Mouse (Mus musculus) MEL (cell line): ENCODE results near the gene Ccdc88c. TPM values are rescaled to one million over a fixed set of nuclear protein-coding genes. Genes with fewer than 3 reads are reported as not detected.

Experiments used
- DNase-seq: peaks from one replicate; pipeline ENCODE4 v3.0.0; 2011; ENCODE audit warnings: low read depth, low spot score
- H3K27ac ChIP-seq: 2 replicates; pipeline ENCODE4 v1.5.1; 2012; ENCODE audit warnings: low read depth, mild to moderate bottlenecking, control low read depth, low read length, moderate library complexity; ENCODE audit not compliant: control insufficient read depth
- H3K27me3 ChIP-seq, 2 experiments: fragments of 150-350 bp in 1 of 2; sonication (generic) in 1 of 2; 2 replicates each; pipeline ENCODE4 v1.6.1; 2012; ENCODE audit warnings: low read length in 2 of 2, mild to moderate bottlenecking in 2 of 2, improper control_type of control experiment in 1 of 2, moderate library complexity in 1 of 2; ENCODE audit not compliant: insufficient read depth in 2 of 2, control insufficient read depth in 1 of 2
- H3K36me3 ChIP-seq, 2 experiments: 2 replicates each; pipeline ENCODE4 v1.6.1; 2012 to 2014; ENCODE audit warnings: low read length in 2 of 2, improper control_type of control experiment in 1 of 2, inconsistent platforms in 1 of 2, mild to moderate bottlenecking in 1 of 2; ENCODE audit not compliant: insufficient read depth in 2 of 2, control insufficient read depth in 1 of 2
- H3K4me1 ChIP-seq, 2 experiments: fragments of 150-350 bp in 1 of 2; sonication (generic) in 1 of 2; 2 replicates each; pipeline ENCODE4 v1.6.1; 2012; ENCODE audit warnings: low read length in 2 of 2, improper control_type of control experiment in 1 of 2, mild to moderate bottlenecking in 1 of 2; ENCODE audit not compliant: insufficient read depth in 2 of 2, control insufficient read depth in 1 of 2
- H3K4me3 ChIP-seq, 2 experiments: fragments of 150-350 bp in 1 of 2; sonication (generic) in 1 of 2; 2 replicates each; pipeline ENCODE4 v1.5.1; 2012; ENCODE audit warnings: low read depth in 2 of 2, low read length in 2 of 2, mild to moderate bottlenecking in 2 of 2, moderate library complexity in 2 of 2, control low read depth in 1 of 2, improper control_type of control experiment in 1 of 2; ENCODE audit not compliant: control insufficient read depth in 1 of 2, insufficient read depth in 1 of 2
- H3K79me2 ChIP-seq: 2 replicates; pipeline ENCODE4 v1.6.1; 2012; ENCODE audit warnings: mild to moderate bottlenecking, low read length, moderate library complexity; ENCODE audit not compliant: control insufficient read depth, poor library complexity, insufficient read depth
- H3K9ac ChIP-seq: 2 replicates; pipeline ENCODE4 v1.6.1; 2012; ENCODE audit warnings: low read depth, mild to moderate bottlenecking, control low read depth, low read length, moderate library complexity; ENCODE audit not compliant: control insufficient read depth, poor library complexity, severe bottlenecking
- H3K9me3 ChIP-seq: fragments of 150-350 bp; sonication (generic); replicated peaks from 2 replicates; pipeline ENCODE4 v1.6.1; 2012; ENCODE audit warnings: mild to moderate bottlenecking, low read length, improper control_type of control experiment, moderate library complexity; ENCODE audit not compliant: insufficient read depth
- BHLHE40 ChIP-seq: IDR thresholded peaks from 2 replicates; pipeline ENCODE4 v1.6.1; 2012; ENCODE audit warnings: low read depth, mild to moderate bottlenecking, inconsistent platforms, low read length, improper control_type of control experiment, borderline replicate concordance
- CHD1 ChIP-seq: IDR thresholded peaks from 2 replicates; pipeline ENCODE4 v1.6.1; 2012; ENCODE audit warnings: low read depth, mild to moderate bottlenecking, inconsistent platforms, low read length, improper control_type of control experiment
- CTCF ChIP-seq, 3 experiments: IDR thresholded peaks in 2 of 3; conservative IDR thresholded peaks in 1 of 3; 2 replicates each; pipeline ENCODE4 v1.5.1; 2011 to 2012; ENCODE audit warnings: low read length in 3 of 3, low read depth in 2 of 3, mild to moderate bottlenecking in 2 of 3, improper control_type of control experiment in 1 of 3, inconsistent platforms in 1 of 3, mixed read lengths in 1 of 3, moderate library complexity in 1 of 3; ENCODE audit not compliant: control insufficient read depth in 1 of 3, insufficient read depth in 1 of 3, poor library complexity in 1 of 3, severe bottlenecking in 1 of 3
- E2F4 ChIP-seq: IDR thresholded peaks from 2 replicates; pipeline ENCODE4 v1.6.1; 2011; ENCODE audit warnings: low read depth, low read length, improper control_type of control experiment, borderline replicate concordance
- ELF1 ChIP-seq: IDR thresholded peaks from 2 replicates; pipeline ENCODE4 v1.6.1; 2014; ENCODE audit warnings: low read depth, mild to moderate bottlenecking, inconsistent platforms, low read length, improper control_type of control experiment, moderate library complexity
- EP300 ChIP-seq, 2 experiments: IDR thresholded peaks; 2 replicates each; pipeline ENCODE4 v1.6.1; 2011; ENCODE audit warnings: improper control_type of control experiment in 2 of 2, low read length in 2 of 2, low read depth in 1 of 2, mild to moderate bottlenecking in 1 of 2
- ETS1 ChIP-seq: IDR thresholded peaks from 2 replicates; pipeline ENCODE4 v1.6.1; 2012; ENCODE audit warnings: low read depth, mild to moderate bottlenecking, inconsistent platforms, low read length, improper control_type of control experiment, moderate library complexity
- GABPA ChIP-seq: IDR thresholded peaks from 2 replicates; pipeline ENCODE4 v1.6.1; 2012; ENCODE audit warnings: low read depth, mild to moderate bottlenecking, inconsistent platforms, low read length, improper control_type of control experiment, moderate library complexity
- GATA1 ChIP-seq: IDR thresholded peaks from 2 replicates; pipeline ENCODE4 v1.6.1; 2011; ENCODE audit warnings: low read depth, low read length, improper control_type of control experiment
- JUND ChIP-seq: IDR thresholded peaks from 2 replicates; pipeline ENCODE4 v1.6.1; 2011; ENCODE audit warnings: low read depth, mild to moderate bottlenecking, improper control_type of control experiment, low read length
- KAT2A ChIP-seq: conservative IDR thresholded peaks from 2 replicates; pipeline ENCODE4 v1.6.1; 2012; ENCODE audit warnings: low read depth, low read length, improper control_type of control experiment, inconsistent platforms
- MAFK ChIP-seq: IDR thresholded peaks from 2 replicates; pipeline ENCODE4 v1.6.1; 2011; ENCODE audit warnings: low read depth, mild to moderate bottlenecking, low read length, improper control_type of control experiment, borderline replicate concordance
- MAX ChIP-seq: IDR thresholded peaks from 2 replicates; pipeline ENCODE4 v1.6.1; 2011; ENCODE audit warnings: low read length, improper control_type of control experiment
- MAZ ChIP-seq: IDR thresholded peaks from 2 replicates; pipeline ENCODE4 v1.6.1; 2012; ENCODE audit warnings: low read depth, mild to moderate bottlenecking, inconsistent platforms, low read length, improper control_type of control experiment
- MEF2A ChIP-seq: IDR thresholded peaks from 2 replicates; pipeline ENCODE4 v1.6.1; 2014; ENCODE audit warnings: low read depth, mild to moderate bottlenecking, inconsistent platforms, low read length, improper control_type of control experiment; ENCODE audit not compliant: poor library complexity, insufficient replicate concordance, severe bottlenecking; ENCODE audit errors: extremely low read depth
- MXI1 ChIP-seq: IDR thresholded peaks from 2 replicates; pipeline ENCODE4 v1.6.1; 2011; ENCODE audit warnings: mild to moderate bottlenecking, low read depth, low read length, improper control_type of control experiment
- MYB ChIP-seq: IDR thresholded peaks from 2 replicates; pipeline ENCODE4 v1.6.1; 2011; ENCODE audit warnings: mild to moderate bottlenecking, low read depth, low read length, improper control_type of control experiment
- MYC ChIP-seq: IDR thresholded peaks from 2 replicates; pipeline ENCODE4 v1.6.1; 2011; ENCODE audit warnings: low read depth, mild to moderate bottlenecking, low read length, improper control_type of control experiment, moderate library complexity
- NELFE ChIP-seq: IDR thresholded peaks from 2 replicates; pipeline ENCODE4 v1.6.1; 2011; ENCODE audit warnings: low read depth, low read length, improper control_type of control experiment
- POLR2A ChIP-seq, 2 experiments: IDR thresholded peaks; 2 replicates each; pipeline ENCODE4 v1.6.1; 2011 to 2012; ENCODE audit warnings: low read length in 2 of 2, mild to moderate bottlenecking in 2 of 2, control low read depth in 1 of 2, improper control_type of control experiment in 1 of 2, low read depth in 1 of 2, moderate library complexity in 1 of 2; ENCODE audit not compliant: control insufficient read depth in 1 of 2, insufficient read depth in 1 of 2, poor library complexity in 1 of 2
- POLR2AphosphoS2 ChIP-seq: IDR thresholded peaks from 2 replicates; pipeline ENCODE4 v1.6.1; 2011; ENCODE audit warnings: low read length, improper control_type of control experiment
- POLR2AphosphoS5 ChIP-seq: IDR thresholded peaks from 2 replicates; pipeline ENCODE4 v1.6.1; 2012; ENCODE audit warnings: low read depth, borderline replicate concordance, mild to moderate bottlenecking, inconsistent platforms, low read length, moderate library complexity, mixed read lengths
- RAD21 ChIP-seq: IDR thresholded peaks from 2 replicates; pipeline ENCODE4 v1.6.1; 2011; ENCODE audit warnings: mild to moderate bottlenecking, low read depth, low read length, improper control_type of control experiment
- RCOR1 ChIP-seq: IDR thresholded peaks from 2 replicates; pipeline ENCODE4 v1.6.1; 2012; ENCODE audit warnings: low read depth, mild to moderate bottlenecking, inconsistent platforms, low read length, improper control_type of control experiment
- SMC3 ChIP-seq: IDR thresholded peaks from 2 replicates; pipeline ENCODE4 v1.6.1; 2011; ENCODE audit warnings: low read depth, low read length, improper control_type of control experiment
- TAL1 ChIP-seq: IDR thresholded peaks from 2 replicates; pipeline ENCODE4 v1.6.1; 2012; ENCODE audit warnings: mild to moderate bottlenecking, inconsistent platforms, low read length, moderate library complexity, mixed read lengths
- TCF12 ChIP-seq: IDR thresholded peaks from 2 replicates; pipeline ENCODE4 v1.6.1; 2014; ENCODE audit warnings: low read depth, mild to moderate bottlenecking, inconsistent platforms, low read length, improper control_type of control experiment, moderate library complexity
- UBTF ChIP-seq: IDR thresholded peaks from 2 replicates; pipeline ENCODE4 v1.6.1; 2012; ENCODE audit warnings: low read depth, mild to moderate bottlenecking, inconsistent platforms, low read length, improper control_type of control experiment, moderate library complexity, borderline replicate concordance; ENCODE audit not compliant: insufficient read depth
- USF1 ChIP-seq: IDR thresholded peaks from 2 replicates; pipeline ENCODE4 v1.6.1; 2014; ENCODE audit warnings: low read depth, mild to moderate bottlenecking, inconsistent platforms, low read length, improper control_type of control experiment, moderate library complexity
- USF2 ChIP-seq, 2 experiments: IDR thresholded peaks; 2 replicates each; pipeline ENCODE4 v1.6.1; 2011 to 2012; ENCODE audit warnings: improper control_type of control experiment in 2 of 2, low read length in 2 of 2, borderline replicate concordance in 1 of 2, inconsistent platforms in 1 of 2, low read depth in 1 of 2, mild to moderate bottlenecking in 1 of 2; ENCODE audit not compliant: insufficient read depth in 1 of 2
- ZC3H11A ChIP-seq: IDR thresholded peaks from 2 replicates; pipeline ENCODE4 v1.6.1; 2012; ENCODE audit warnings: low read depth, mild to moderate bottlenecking, inconsistent platforms, low read length, improper control_type of control experiment
- ZKSCAN1 ChIP-seq: IDR thresholded peaks from 2 replicates; pipeline ENCODE4 v1.6.1; 2012; ENCODE audit warnings: low read depth, mild to moderate bottlenecking, inconsistent platforms, low read length, improper control_type of control experiment, moderate library complexity
- ZMIZ1 ChIP-seq: IDR thresholded peaks from 2 replicates; pipeline ENCODE4 v1.6.1; 2012; ENCODE audit warnings: low read depth, mild to moderate bottlenecking, inconsistent platforms, low read length, improper control_type of control experiment, moderate library complexity
- ZNF384 ChIP-seq: IDR thresholded peaks from 2 replicates; pipeline ENCODE4 v1.6.1; 2012; ENCODE audit warnings: low read depth, mild to moderate bottlenecking, inconsistent platforms, low read length, improper control_type of control experiment
- polyA plus RNA-seq, 2 experiments: library from polyadenylated mRNA; stranded (reverse) in 1 of 2; unstranded in 1 of 2; fragments of >175 nt in 1 of 2; fragments of >200 nt in 1 of 2; gene quantifications; 2 replicates each; pipeline versions ENCODE4 v1.2.1 to v1.2.4; 2012; ENCODE audit warnings: low replicate concordance in 2 of 2, low read depth in 1 of 2; ENCODE audit not compliant: insufficient read length in 2 of 2, insufficient read depth in 1 of 2, missing spikeins in 1 of 2
- total RNA-seq: library from RNA; depleted of rRNA; stranded (reverse); fragments of 300-350 nt; gene quantifications from 2 replicates; pipeline ENCODE4 v1.2.3, GENCODE M21; 2012

The Ccdc88c gene
- total and polyA plus RNA-seq, 3 experiments: 8.7 to 15.3 TPM; not detected in 1

DNA sequence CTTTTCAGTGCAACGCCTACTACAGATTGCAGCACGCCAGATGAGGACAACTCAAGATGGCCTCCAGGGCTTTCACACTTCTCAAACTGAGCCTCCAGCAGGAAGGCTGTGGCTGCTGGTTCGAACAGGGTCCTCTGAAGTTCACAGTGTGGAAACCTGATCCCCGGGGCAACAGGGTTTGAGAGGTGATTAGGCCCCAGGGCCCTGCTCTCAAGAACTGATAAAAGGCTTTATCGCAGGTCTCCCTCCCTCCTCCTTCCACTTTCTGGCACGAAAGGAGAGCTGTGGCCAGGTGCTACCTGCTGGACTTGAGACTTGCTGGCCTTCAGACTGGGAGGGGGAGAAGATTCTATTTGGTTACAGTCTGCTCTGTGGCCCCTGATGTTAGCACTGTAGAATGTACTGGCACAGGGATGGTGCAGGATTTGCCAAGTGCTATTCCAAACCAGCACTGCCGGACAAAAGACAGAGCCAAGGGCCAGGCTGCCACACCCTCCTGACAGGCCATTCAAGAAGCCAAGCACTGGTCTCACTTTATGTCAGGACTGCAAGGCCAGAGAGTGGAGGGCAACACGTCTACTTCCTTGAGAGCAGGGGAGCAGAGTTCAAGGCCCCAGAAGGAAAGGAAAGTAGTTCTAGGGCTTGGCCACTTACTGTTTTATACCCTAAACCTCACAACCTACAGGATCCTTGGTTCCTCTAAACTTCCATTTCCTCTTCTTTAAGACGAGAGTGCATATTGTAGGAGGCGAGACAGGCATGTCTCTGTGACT, 18.5 kb downstream of the Ccdc88c start:
- H3K9ac ChIP-seq: no peak overlapping the region
- peaks cover 0 to 30% of the 10 kb centered on the region in 2 experiments; a peak in 2 of 4 replicates for H3K36me3 ChIP-seq
- H3K4me1 ChIP-seq: peaks cover 11 to 46% of the 10 kb centered on the region in 2 experiments
- no peak overlapping the region for H3K4me3 ChIP-seq
- no peaks in the 10 kb centered on the region for H3K27me3 ChIP-seq
- H3K27ac ChIP-seq: 0 out of 2 replicates have a peak overlapping the region, but pooled peaks have one; percentile 0
- H3K79me2 ChIP-seq: peaks cover 18% of the 10 kb centered on the region
- TF ChIP-seq MXI1 (no peak), MAX (no peak), KAT2A (no peak), ZKSCAN1 (no peak), POLR2A (IDR thresholded peaks at IDR 0.05; ENCODE audit: control insufficient read depth in 1 of 2, insufficient read depth in 1 of 2, low read depth in 1 of 2, low read length in 2 of 2, poor library complexity in 1 of 2) (no peak), ELF1 (no peak), TAL1 (peak; percentile 62), CHD1 (no peak), CTCF (IDR thresholded peaks at IDR 0.05 in 2 of 3, conservative IDR thresholded peaks at IDR 0.05 in 1 of 3; ENCODE audit: control insufficient read depth in 1 of 3, insufficient read depth in 1 of 3, low read depth in 2 of 3, low read length in 3 of 3, poor library complexity in 1 of 3, severe bottlenecking in 1 of 3) (no peak), RAD21 (no peak), UBTF (no peak), ZNF384 (no peak), NELFE (no peak), SMC3 (no peak), MEF2A (no peak), GATA1 (peak; percentile 56), ZC3H11A (no peak), USF1 (no peak), JUND (no peak), BHLHE40 (no peak), MYB (no peak), MYC (no peak), POLR2AphosphoS2 (no peak), MAFK (no peak), GABPA (no peak), USF2 (IDR thresholded peaks at IDR 0.05; ENCODE audit: borderline replicate concordance in 1 of 2, insufficient read depth in 1 of 2, low read depth in 1 of 2, low read length in 2 of 2) (no peak), TCF12 (peak; percentile 59), ZMIZ1 (no peak), E2F4 (no peak), ETS1 (no peak), MAZ (no peak), RCOR1 (no peak), EP300 (IDR thresholded peaks at IDR 0.05; ENCODE audit: low read depth in 1 of 2, low read length in 2 of 2) (peak; percentile 32 to 67; a peak in 2 of 4 replicates), POLR2AphosphoS5 (no peak)
- H3K9me3 ChIP-seq: no peaks in the 10 kb centered on the region
- DNase-seq: peak; percentile 74
